Mouse (Mus musculus) monocyte, adult 2 months (primary cell): Measurements from ENCODE around the gene Slc16a12.
"Not testable (repeated sequence)": the region's sequence is repeated elsewhere in the genome, so short reads cannot be mapped to it uniquely, and the experiment has no call there.

Experiments
- DNase-seq, 2 experiments: peaks; one replicate each; pipeline ENCODE4 v3.0.0; 2022; ENCODE audit warnings: low spot score in 2 of 2, low read depth in 1 of 2

Gene Slc16a12

DNA sequence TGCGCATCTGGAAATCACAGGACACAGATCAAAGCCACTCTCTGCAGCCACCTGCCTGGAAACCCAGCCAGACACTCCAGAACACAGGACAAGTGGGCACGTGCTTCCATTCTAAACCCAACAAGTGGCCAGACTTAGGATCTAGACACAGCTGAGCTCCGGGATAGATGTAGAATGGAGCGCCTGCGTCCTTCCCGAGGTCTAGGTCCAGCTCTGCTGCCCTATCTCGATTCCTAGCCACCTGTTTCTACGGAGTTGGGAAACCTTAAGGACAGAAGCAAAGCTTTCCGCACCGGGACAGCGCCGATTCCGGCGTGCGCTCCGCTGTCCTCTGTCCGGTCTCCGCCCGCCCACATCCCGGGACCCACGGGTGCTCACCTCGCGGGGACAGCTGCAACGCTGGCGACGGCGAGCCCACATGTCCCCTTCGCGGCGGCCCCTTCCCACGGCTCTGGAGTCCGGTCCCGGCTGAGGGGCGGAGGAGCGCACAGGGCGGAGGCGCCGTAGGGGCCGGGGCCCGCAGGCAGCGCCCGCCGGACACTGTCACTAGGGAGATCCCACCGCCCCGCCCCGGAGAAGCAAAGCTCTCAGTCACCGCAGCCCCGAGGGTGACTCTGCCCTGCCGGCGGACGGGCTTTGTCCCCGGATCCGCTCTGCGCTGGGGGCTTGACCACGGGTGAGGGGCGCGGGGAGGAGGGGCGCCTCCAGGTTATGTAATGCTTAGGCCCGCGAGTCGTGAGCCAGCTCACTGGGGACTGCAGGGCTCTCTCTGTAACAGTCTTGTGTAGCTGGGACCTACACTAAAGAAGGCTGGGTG lies at the start of gene Slc16a12:
Gene Slc16a12 (minus strand): TSS at position 602 of the 817 bp plus-strand sequence.
- DNase-seq = no peak

DNA sequence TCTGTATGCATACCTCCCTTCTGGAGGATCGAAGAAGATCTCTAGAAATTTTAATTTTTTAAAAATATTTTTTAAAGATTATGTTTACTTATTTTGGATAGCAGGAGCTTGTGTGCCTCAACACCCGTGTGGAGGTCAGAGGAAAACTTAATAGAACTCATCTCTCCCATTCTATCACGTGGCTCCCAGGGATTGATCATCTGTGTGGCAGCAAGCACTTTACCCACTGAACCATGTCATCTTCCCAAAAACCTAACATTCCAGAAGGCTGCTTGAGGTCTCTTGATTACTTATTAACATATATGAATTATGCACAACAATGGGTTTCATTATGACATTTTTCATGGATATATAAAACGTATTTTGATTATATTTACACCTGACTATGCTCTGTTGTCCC lies 49.3 kb upstream of the Slc16a12 start:
- no peak for DNase-seq

DNA sequence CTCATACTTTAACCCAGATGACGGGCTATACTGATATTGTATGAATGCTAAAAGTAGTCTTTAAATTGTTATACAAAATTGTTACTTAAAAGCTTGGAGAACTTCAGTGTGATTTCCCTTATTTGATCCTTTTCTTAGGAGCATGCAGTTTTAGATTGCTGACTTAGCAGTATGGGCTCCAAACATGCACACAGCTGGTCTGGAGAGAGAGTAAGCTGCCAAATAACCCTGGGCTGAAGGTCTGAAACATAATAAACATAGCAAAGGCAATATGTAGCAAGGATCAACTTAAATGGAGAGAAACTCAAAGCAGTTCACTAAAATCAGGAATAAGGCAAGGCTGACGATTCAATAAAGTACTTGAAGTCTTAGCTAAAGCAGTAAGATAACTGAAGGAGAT lies 35.4 kb upstream of the Slc16a12 start:
- DNase-seq = no peak

DNA sequence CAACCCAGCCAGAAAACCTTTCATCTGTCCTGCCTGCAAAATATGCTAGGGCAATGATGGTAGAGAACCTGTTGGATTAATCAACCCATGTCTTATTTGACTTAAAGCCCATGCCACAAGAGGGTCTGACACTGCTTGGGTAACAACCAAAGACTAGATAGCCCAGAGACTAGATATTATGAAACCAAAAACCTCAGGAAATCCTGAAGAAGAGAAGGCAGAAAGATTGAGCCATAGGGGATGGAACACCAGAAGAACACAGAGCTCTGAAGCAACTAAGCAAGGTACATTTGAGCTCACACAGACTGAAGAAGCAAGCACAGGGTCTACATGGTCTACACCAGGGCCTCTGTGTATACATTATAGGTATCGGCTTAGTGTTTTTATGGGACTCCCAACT lies 31.9 kb upstream of the Slc16a12 start:
- no peak for DNase-seq

DNA sequence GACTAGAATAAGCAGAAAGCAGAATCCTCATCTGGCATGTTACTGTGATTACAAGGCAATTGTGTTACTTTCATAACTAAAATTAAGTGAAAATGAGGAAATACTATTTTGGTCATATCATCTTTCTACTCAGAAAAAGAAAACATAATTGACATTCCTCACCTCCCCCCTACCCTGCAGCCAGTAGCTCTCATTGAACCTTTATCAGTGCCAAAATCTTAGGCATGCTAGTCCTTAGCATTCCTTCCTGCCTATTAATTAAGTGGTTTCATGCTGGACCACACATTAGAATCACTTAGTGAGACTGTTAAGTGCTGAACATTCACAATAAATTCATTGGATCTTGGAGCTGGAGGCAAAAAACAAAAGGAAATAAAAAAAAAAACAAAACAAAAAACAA lies 31.0 kb upstream of the Slc16a12 start:
- DNase-seq = no peak

DNA sequence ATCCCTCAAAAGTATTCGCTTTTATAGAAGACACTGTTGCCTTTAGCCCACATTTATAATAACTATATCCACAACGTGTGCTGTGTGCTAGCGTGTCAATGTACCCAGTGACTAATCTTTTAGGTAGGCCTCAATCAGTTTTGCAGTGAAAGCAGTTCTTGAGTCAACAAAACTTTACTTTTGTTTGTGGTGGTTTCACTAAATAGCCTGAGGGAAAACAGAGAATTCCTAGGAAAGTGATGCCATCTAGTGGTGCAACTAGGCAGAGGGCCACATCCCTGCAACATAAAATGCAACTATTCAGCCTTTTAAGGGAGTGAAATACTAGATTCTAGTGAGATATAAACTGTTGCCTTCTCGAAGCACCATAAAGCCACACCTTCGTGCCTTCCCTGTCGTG lies 25.7 kb upstream of the Slc16a12 start:
- DNase-seq = no peak

DNA sequence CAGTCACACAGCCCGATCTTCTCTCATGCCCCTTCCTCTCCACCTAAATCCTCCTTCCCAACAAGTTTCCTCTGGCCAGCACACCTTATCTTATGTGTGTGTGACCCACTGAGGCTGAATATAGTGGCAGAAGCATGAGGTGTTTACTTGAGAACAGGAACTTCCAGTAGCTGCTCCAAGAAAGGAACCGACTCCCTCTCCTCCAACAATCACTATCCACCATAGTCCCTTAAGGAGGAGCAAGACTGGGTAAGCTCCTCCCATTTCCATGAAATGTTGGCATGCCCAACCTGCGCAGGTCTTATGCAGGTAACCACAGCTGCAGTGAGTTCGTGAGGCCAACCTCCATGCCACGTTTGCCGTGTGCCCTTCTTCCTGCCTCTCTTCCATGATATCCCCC lies 23.7 kb upstream of the Slc16a12 start:
- DNase-seq = no peak

DNA sequence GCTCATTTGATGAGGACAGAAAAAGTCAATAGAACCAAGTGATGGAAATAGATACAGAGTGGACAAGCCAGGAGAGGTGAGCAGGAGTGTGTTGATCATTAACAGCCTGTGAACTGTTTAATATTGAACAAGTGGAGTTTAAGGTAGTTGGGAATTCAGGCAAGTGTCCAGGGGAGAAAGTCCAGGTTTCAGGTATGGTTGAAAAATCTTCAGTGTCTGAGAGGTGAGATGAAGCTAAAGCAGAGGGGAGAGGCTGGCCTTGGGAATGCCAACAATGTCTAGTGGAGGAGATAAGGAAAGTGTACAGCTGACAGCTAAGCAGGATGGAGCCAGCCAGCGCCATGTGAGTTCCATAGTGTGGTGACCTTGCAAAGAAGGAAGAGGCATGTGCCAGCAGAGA lies 11.7 kb upstream of the Slc16a12 start:
- no peak for DNase-seq

DNA sequence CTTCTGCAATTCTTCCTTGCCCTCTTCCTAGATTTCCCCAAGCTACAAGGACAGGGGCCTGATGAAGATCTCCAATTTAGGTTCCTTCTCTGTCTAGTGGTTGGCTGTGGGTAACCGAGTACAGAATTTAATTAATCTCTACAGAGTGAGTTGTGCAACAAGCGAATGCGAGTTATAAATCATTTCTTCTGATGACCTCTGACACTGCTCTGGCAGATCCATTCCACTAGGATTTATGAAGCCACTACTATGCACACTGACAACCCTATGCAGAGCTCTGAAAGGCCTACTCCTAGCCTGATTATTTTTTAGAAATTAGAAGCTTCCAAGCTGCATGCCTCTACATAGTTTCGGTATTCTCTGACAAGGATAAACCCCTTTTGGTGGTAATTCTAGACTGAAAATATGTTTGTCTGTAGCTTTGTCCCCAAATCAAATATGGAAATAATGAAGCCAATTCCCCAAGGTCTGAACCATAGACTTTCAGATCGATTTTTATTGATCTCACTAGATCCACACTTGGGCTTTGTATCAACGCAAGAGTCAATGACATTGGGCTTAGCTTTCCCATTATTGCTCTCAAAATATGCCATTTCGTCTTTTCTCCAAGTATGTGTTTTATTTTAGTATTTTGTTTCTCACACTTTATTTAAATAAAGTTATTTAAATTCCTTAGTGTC lies 9.6 kb upstream of the Slc16a12 start:
- no peak for DNase-seq

DNA sequence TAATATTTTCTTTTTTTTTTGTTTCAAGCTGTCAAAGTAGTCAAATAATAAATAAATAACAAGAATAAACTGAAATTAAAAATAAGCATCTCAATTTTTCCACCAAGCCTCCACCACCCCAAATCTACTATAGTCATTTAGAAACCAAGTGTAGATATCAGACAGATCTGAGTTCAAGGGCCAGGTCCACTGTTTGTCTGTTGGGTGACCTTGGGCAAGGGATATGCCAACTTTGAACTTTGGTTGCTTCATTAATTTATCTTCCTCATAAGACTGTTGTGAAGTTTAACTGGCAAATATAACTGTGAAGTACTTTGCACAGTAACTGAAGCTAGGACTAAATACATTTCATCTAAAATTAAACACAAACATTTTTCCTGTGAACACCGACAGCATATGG lies 8.6 kb upstream of the Slc16a12 start:
- no peak for DNase-seq

DNA sequence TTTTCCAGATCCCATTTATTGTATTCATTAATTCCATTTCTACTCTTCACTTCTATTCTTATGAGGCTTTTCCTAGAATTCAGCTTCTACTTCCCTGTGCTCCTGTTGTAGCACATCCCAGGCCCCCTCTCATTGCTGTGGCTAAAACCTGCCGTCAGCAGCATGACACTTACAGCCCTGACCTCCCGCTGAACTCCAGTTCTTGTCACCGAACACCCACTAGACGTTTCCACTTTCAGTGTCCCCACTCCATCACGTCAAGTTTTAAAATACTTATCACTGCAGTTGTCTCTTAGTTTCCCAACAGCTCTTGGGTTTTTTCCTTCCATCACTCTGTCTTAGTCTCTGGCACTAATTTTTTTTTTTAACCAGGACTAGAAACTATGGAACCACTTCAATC lies 6.2 kb upstream of the Slc16a12 start:
- no peak for DNase-seq

DNA sequence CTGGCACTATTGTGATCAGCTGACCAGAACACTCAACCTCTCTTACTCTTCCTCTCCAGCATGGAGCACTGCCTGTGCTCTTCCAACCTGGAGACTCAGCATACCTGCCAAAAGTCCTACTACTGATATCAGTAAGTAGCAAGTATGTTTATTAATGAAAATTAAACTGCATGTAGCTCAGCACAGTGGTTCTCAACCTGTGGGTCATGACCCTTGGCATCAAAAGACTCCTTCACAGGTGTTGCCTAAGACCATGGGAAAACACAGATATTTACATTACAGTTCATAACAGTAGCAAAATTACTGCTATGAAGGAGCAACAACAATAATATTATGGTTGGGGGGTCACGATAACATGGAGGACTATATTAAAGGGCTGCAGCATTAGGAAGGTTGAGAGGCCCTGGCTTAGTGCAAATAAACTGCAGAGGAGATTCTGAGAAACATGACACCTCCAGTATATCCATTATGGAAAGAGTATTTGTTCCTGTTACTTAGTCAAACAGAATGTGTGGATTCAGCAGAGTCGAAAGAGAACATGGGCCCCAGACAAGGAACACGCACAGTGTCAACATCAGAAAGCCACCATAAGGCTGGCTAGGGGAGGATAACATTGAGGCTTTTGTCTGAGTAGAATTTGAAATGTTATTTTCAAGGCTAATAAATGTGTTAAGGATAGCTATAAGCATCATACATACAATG lies 5.5 kb upstream of the Slc16a12 start:
- no peak for DNase-seq

DNA sequence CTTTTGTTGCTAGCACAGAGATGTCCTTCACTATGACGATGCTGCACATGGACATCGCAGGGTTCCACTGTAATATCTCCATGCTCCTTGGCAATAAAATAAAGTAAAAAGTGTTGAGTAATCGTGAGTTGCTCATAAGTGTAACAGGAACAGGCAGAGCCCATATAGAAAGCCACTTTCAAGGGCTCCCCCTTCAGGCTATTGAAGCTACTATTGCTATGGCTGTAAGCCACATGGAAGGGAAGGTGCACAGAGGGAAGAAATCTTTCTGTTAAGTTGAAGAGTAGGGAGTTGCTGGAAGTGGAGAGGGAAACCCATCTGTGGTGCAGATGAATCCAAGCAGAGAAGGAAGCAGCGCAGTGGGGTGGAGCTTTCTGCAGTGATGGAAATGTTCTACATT lies 4.1 kb upstream of the Slc16a12 start:
- no peak for DNase-seq

DNA sequence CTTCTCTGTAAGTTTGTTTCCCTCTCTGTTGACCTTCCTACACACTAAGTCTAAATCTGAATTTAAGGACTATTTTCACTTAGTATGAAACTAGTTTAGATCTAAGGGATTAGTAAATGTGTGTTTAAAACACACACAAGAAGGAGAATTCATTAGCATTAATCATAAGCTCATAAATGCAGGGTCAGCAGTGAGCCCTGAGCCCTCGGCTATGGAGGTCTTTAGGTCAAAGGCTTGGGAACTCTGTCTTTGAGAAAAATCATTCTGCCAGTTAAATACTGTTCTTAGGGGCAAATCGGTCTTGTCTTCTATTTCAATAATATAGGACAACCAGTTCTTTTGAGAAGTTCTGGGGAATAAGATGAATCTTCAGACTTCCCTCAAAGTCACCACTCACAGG lies 1.9 kb upstream of the Slc16a12 start:
- no peak for DNase-seq

DNA sequence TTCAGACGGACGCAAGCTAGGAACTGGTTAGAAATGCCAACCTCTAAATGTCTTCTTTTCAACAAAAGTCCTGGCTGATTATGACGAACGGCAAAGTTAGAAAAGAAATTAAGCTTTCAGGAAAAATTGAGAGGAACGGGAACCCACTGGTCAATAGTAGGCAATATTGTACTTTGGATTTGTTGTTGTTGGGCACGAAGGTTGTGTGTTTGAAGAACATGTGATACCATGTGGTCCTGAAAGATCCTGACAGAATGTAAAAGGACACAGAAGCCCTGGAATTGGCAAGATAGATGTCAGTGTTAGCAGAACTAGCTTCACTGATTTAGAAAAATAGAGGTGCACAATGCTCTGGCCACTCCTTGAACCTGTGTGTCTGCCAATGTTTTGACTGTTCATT lies 880 bp upstream of the Slc16a12 start:
- DNase-seq = not testable (repeated sequence)

DNA sequence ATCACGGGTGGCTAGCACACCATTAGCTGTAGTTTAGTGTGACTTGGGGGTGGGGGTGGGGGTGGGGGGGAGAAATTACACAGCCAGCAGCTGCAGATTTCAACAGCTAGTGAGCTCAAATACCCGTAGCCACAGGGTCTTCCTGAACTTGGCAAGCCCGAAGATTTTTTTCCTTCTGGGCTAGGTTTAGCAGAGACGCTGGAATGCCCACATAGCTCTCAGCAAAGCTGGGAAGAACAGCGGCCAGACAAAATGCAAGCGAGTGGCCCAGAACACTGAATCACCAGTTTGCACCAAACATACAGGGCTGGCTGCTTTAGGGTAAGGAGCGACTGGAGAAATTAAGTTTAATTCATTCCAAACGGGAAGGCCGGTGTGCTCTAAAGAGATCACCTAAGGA lies 888 bp downstream of the Slc16a12 start:
- DNase-seq = no peak

DNA sequence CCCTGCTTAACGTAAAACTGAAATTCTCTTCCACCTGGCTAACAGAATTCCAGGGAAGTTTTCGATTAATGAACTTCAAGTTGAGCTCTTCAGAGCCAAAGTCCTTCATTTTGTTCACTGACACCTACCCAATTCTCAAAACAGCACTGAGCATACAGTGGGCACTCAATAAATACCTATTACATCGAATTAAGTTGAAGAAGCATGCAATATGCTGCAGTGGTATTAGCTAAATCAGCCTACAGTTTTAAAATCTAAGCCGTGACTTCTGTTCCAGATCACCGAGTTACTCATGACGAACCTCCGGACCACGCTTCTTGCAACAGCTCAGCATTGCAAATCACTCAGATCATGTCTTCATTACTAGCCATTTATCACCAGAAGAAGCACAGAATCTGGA lies 2.1 kb downstream of the Slc16a12 start:
- DNase-seq = no peak

DNA sequence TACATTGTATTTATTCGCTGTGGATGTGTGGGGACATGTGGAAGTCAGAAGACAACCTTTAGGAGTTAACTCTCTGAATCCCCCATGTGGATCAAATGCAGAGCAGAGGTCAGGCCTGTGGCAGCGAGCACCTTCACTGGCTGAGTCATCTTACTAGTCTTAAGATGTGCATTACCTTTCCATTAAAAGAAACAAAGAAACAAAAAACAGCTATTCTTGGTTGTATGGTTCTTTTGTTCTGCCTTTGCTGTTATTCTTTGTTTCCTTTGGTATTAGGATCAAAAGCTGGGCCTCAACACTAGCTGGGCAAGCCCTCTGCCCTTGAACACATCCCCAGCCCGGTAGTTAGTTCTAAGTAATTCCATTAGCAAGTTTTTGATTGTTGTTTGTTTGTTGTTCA lies 9.2 kb downstream of the Slc16a12 start:
- DNase-seq = no peak

DNA sequence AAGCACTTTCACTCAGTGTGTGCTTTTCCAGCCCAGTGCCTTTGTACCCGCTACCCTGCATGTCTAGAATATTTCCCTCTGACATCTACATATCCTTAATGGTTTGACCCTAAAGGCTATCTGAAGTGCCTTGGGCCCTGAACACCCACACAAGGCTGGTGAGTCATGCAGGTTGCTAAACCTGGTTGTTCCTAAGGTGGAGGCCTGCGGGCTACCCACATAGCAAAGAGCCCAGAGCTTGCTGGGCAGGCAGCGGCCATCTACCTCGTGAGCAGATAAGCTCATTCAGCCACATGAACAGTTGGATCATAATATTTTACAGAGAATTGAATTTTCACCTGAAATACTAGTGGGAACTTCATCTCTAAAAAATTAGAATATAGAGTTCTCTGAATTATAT lies 11.2 kb downstream of the Slc16a12 start:
- no peak for DNase-seq

DNA sequence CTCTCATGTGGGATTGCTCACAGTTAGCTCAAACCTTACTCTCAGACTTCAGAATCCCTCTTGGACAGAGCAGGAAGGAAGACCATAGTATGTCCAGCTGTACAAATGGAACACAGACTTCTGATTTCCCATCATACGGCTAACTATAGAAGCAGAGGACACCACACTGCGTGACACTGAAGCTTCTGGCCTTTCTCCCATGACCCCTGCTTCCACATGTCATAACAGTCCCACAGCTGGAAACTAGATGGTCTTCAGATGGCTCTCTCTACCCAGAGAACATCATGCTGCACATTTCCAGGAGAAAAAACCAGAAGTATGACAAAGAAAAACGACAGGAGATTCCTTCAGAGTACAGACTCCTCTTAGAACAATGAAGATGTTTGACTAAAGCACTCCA lies 14.1 kb downstream of the Slc16a12 start:
- no peak for DNase-seq

DNA sequence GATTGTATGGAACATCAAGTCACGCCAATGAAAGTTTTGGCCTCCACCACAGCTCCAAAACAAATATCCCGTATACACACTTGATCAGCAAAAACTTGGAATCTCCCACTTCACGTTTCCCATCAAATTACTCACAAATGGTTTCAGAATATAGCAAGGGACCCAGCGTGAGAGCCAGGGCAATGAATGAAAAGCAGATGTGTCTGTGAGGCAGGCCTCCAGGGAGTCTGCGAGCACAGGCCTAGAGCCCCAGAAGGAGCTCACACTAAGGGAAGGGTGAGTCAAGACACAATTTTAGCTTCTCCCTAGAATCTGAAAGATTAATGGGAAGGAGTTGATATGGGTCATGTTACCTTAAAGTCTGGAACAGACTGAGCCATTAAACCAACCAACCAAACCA lies 15.7 kb downstream of the Slc16a12 start:
- DNase-seq = no peak

DNA sequence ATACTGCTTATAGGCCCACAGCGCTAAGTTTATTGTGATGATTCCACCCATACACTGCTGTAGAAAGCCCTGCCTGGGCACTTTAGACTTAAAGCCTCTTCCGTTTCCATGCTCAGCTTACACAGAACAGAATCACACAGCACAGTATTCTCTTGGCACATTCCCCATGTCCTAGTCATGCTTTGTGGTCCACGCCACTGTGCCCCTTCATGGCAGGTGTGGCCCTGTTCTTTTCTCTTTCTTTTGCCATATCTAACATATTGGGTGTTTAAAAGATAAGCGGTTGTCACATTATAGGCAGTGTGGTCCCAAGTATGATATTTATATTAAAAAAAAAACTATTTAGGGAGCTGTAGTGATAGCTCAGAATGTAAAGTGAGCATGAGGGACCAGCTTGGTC lies 16.5 kb downstream of the Slc16a12 start:
- DNase-seq = no peak
